Mouse (Mus musculus): ENCODE results near the gene Car9.

DNA sequence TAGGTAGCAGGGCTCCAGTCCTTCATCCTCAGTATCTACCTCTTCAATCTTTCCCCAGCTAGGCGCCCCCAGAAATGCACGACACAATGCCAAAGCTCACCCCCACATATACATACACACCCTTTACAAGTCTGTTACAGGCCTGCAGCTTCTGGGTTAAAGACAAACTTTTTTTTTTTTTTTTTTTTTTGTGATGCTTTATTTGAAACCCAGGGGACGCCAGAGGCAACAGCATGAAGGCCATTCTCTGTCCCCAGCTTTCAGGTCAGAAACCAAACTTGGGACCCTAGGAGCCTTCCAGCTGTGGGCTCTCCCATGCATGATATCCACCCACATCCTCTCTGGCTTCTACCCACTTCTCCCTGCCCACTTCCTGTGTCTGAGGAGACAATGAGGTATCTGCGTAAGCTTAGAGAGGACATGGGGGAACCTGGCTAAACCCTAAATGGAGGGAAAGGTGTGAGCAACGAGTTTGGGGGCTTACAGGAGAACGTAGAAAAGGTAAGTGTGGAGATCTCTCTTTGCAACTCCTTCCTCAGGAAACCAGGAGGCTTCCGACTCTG lies 24.8 kb upstream of the Car9 start:
- no peak for TF ChIP-seq CTCF (conservative IDR thresholded peaks at IDR 0.05 in 1 of 2, IDR thresholded peaks at IDR 0.05 in 1 of 2; ENCODE audit: low read depth in 2 of 2, low read length in 2 of 2)
- no peak for TF ChIP-seq USF1 (IDR thresholded peaks at IDR 0.05; ENCODE audit: low read depth, low read length)
- TF ChIP-seq RCOR1 (conservative IDR thresholded peaks at IDR 0.05; ENCODE audit: low read depth, low read length) = no peak
- no peak for TF ChIP-seq POLR2A (IDR thresholded peaks at IDR 0.05; ENCODE audit: low read depth, low read length)
- no peak for TF ChIP-seq CHD1 (IDR thresholded peaks at IDR 0.05; ENCODE audit: low read depth, low read length)
- TF ChIP-seq ZC3H11A (IDR thresholded peaks at IDR 0.05; ENCODE audit: low read depth, low read length) = no peak
- TF ChIP-seq ZKSCAN1 (IDR thresholded peaks at IDR 0.05; ENCODE audit: borderline replicate concordance, low read depth, low read length) = no peak
- TF ChIP-seq E2F4 (IDR thresholded peaks at IDR 0.05; ENCODE audit: insufficient replicate concordance, low read depth, low read length) = no peak
- TF ChIP-seq MAFK (IDR thresholded peaks at IDR 0.05; ENCODE audit: insufficient replicate concordance, low read length) = no peak
- TF ChIP-seq TCF12 (IDR thresholded peaks at IDR 0.05; ENCODE audit: low read depth, low read length) = no peak

Data from CH12.LX (cell line).